Mouse (Mus musculus) lung, postnatal 0 days (tissue): ENCODE data around the gene Ctxn2. TPM values are rescaled to one million over a fixed set of nuclear protein-coding genes. Genes with fewer than 3 reads are reported as not detected.

ENCODE experiments used
- ATAC-seq: fragments of 200-750 bp; cut with Nextera tagmentation; 2 replicates; pipeline ENCODE4 v1.8.0; 2017; ENCODE audit warnings: moderate library complexity
- DNase-seq: peaks from one replicate; pipeline ENCODE4 v3.0.0-alpha.2; 2016; ENCODE audit warnings: low spot score
- H3K27ac ChIP-seq: fragments of 300-500 bp; sonication (generic); 2 replicates; pipeline ENCODE4 v1.5.1; 2014; ENCODE audit warnings: antibody characterized with exemption, mild to moderate bottlenecking, low read length, mixed read lengths
- H3K27me3 ChIP-seq: fragments of 300-500 bp; sonication (generic); replicated peaks from 2 replicates; pipeline ENCODE4 v1.6.1; 2014; ENCODE audit warnings: low read length, mixed read lengths; ENCODE audit not compliant: insufficient read depth
- H3K36me3 ChIP-seq: fragments of 300-500 bp; sonication (generic); 2 replicates; pipeline ENCODE4 v1.6.1; 2014; ENCODE audit warnings: low read length, mixed read lengths; ENCODE audit not compliant: insufficient read depth
- H3K4me1 ChIP-seq: fragments of 300-500 bp; sonication (generic); 2 replicates; pipeline ENCODE4 v1.6.1; 2014; ENCODE audit warnings: antibody characterized with exemption, low read depth, low read length, mixed read lengths; ENCODE audit not compliant: insufficient read depth
- H3K4me2 ChIP-seq: fragments of 300-500 bp; sonication (generic); replicated peaks from 2 replicates; pipeline ENCODE4 v1.6.1; 2014; ENCODE audit warnings: low read depth, mild to moderate bottlenecking, low read length, moderate library complexity, mixed read lengths
- H3K4me3 ChIP-seq: fragments of 300-500 bp; sonication (generic); 2 replicates; pipeline ENCODE4 v1.5.1; 2014; ENCODE audit warnings: low read depth, low read length
- H3K9ac ChIP-seq: fragments of 300-500 bp; sonication (generic); replicated peaks from 2 replicates; pipeline ENCODE4 v1.6.1; 2014; ENCODE audit warnings: low read depth, mild to moderate bottlenecking
- H3K9me3 ChIP-seq: fragments of 300-500 bp; sonication (generic); 2 replicates; pipeline ENCODE4 v1.6.1; 2016; ENCODE audit warnings: low read length, mixed read lengths
- CTCF ChIP-seq: IDR thresholded peaks from 2 replicates; pipeline ENCODE4 v1.5.1; 2016; ENCODE audit warnings: antibody characterized with exemption, mild to moderate bottlenecking
- EP300 ChIP-seq: IDR thresholded peaks from 2 replicates; pipeline ENCODE4 v1.6.1; 2016; ENCODE audit warnings: antibody characterized with exemption, mild to moderate bottlenecking, control low read depth
- WGBS: fragments of 180-500 bp; shearing (Covaris S2); extraction: QIAGEN DNeasy Blood & Tissue Kit; methylation state at CpG from one replicate; pipeline ENCODE4 v1.1.7; 2014; 5-methylcytosine and 5-hydroxymethylcytosine counted together
- polyA plus RNA-seq: library from polyadenylated mRNA; unstranded; fragments of >200 nt; fragmentation: Nextera tagmentation; extraction: Ambion mirVana; gene quantifications from 2 replicates; pipeline ENCODE4 v1.2.1, GENCODE M21; 2015

Ctxn2 gene
- polyA plus RNA-seq, 1 experiment from 2014 or later = not detected

DNA sequence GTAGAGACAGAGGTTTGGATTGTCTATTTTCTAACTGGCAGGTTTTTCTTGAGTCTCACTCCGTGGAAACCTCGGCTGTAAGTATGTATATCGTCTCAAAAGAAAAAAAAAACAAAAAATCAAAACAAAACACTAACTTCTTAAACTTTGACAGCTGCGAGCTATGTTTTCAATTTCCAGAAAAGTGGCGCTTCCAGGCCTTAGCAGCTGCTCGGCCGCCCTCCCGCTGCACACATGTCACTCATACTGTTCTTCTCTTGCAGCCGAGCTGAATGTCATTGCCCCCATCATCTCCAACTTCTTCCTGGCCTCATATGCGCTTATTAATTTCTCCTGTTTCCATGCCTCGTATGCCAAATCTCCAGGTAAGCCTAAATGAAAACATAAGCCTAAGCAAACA is 51.4 kb downstream of the Ctxn2 start:
- WGBS = 77% methylated on average over 11 of the region's 11 CpGs

DNA sequence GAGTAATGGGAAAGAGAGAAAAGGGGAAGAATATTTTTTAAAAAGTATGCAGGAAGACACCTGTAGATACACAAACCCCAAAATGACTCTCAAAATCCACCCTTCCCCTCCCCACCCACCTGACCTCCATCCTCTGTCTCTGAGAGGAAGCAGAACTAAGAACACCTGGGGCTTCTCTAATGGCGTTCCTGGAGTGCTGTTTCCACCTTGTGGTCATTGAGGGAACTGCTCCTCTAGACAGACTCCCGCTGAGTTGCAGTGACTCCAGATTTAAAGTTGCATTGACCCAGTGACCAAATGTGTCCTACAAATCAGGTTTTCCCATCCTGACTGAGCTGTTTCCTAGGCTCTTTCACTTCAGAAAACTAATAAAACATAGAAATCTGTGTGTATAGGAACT is 52.7 kb downstream of the Ctxn2 start:
- 0% methylated on average over 2 of the region's 2 CpGs for whole genome bisulfite sequencing
- Histone ChIP-seq H3K9me3 (no peaks in the 10 kb centered on the region), H3K4me1 (no peaks in the 10 kb centered on the region), H3K36me3 (no peaks in the 10 kb centered on the region), H3K4me2 (no peak overlapping the region), H3K27ac (no peak overlapping the region), H3K9ac (no peak overlapping the region), H3K4me3 (no peak overlapping the region), H3K27me3 (no peaks in the 10 kb centered on the region)
- peak; percentile 71 for DNase-seq
- ATAC-seq = no peak
- TF ChIP-seq CTCF (peak; percentile 96), EP300 (no peak)

More for the DNA sequence above, 51.4 kb downstream of the Ctxn2 start:
- DNase-seq (no peak), ATAC-seq (no peak)
- H3K27me3 ChIP-seq = no peaks in the 10 kb centered on the region
- no peaks in the 10 kb centered on the region for H3K36me3 ChIP-seq
- H3K9ac ChIP-seq = no peak overlapping the region
- TF ChIP-seq CTCF (no peak), EP300 (no peak)
- H3K27ac ChIP-seq = no peak overlapping the region
- H3K9me3 ChIP-seq = no peaks in the 10 kb centered on the region
- H3K4me2 ChIP-seq = no peak overlapping the region
- H3K4me3 ChIP-seq = no peak overlapping the region
- H3K4me1 ChIP-seq = no peaks in the 10 kb centered on the region

DNA sequence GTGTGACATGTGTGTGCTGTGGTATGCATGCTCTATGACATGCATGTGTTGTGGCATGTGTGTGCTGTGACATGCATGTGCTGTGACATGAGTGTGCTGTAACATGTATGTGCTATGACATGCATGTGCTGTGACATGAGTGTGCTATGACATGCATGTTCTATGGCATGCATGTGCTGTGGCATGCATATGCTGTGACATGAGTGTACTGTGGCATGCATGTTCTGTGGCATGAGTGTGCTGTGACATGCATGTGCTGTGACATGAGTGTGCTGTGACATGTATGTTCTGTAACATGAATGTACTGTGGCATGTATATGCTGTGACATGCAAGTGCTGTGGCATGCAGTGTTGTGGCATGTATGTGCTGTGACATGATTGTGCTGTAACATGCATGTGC is 56.4 kb downstream of the Ctxn2 start:
- Histone ChIP-seq H3K9ac (no peak overlapping the region), H3K9me3 (no peaks in the 10 kb centered on the region), H3K27ac (no peak overlapping the region), H3K36me3 (no peaks in the 10 kb centered on the region), H3K27me3 (no peaks in the 10 kb centered on the region), H3K4me3 (no peak overlapping the region), H3K4me2 (no peak overlapping the region), H3K4me1 (no peaks in the 10 kb centered on the region)
- ATAC-seq (no peak), DNase-seq (no peak)
- no peak for TF ChIP-seq EP300
- no peak for TF ChIP-seq CTCF

DNA sequence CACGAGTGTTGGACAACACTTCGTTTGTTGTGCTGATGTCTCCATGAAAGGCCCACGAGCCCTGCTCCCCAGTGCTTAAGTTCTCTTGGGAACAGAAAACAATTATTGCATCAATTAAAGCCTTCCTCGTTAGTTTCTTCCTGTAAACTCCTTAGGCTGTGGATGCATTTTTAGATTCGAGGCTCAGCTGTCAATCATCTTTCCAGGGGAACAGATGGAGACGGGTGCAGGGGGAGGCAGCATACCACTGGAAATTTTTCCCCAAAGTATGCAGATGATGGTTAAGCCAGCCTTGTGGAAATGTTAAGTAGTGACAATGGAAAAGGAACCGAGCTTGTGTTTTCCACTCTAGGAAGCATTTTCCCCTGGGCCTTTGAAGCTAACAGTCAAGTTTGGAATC is 60.3 kb downstream of the Ctxn2 start:
- no peak overlapping the region for H3K9ac ChIP-seq
- H3K9me3 ChIP-seq = no peaks in the 10 kb centered on the region
- H3K4me2 ChIP-seq = no peak overlapping the region
- no peaks in the 10 kb centered on the region for H3K36me3 ChIP-seq
- 68% methylated on average over 7 of the region's 7 CpGs for WGBS
- no peak overlapping the region for H3K4me3 ChIP-seq
- H3K27ac ChIP-seq = no peak overlapping the region
- no peaks in the 10 kb centered on the region for H3K4me1 ChIP-seq
- no peak for DNase-seq
- H3K27me3 ChIP-seq = no peaks in the 10 kb centered on the region
- no peak for TF ChIP-seq EP300
- no peak for TF ChIP-seq CTCF
- no peak for ATAC-seq

Other genes with a start within 250 kb of the Ctxn2 start
- 0.88 and 2.0 TPM in 2 replicates for gene Slc24a5, start 68.6 kb upstream of the Ctxn2 start, polyA plus RNA-seq
- gene Myef2, start 13.0 kb upstream of the Ctxn2 start, polyA plus RNA-seq = 35.9 and 37.0 TPM in 2 replicates
- 0.06 TPM in 2 replicates for gene Slc12a1, start 15.8 kb downstream of the Ctxn2 start, polyA plus RNA-seq
- gene Dut, start 110.5 kb downstream of the Ctxn2 start, polyA plus RNA-seq = 40.1 and 40.5 TPM in 2 replicates